Mouse (Mus musculus) frontal cortex, adult 2 months (tissue): ENCODE measurements around the gene Fuk. TPM values are rescaled to one million over a fixed set of nuclear protein-coding genes. Genes with fewer than 3 reads are reported as not detected.
"Not testable (repeated sequence)": the region's sequence is repeated elsewhere in the genome, so short reads cannot be mapped to it uniquely, and the experiment has no call there.

Source experiments
- DNase-seq, 2 experiments: peaks; one replicate each; pipeline ENCODE4 v3.0.0; 2022; ENCODE audit warnings: low spot score in 1 of 2; ENCODE audit errors: extremely low spot score in 1 of 2
- polyA plus RNA-seq: library from polyadenylated mRNA; depleted of rRNA; stranded (reverse); fragments of >200 nt; gene quantifications from 2 replicates; pipeline ENCODE4 v1.2.3, GENCODE M21; 2012

The Fuk gene
- polyA plus RNA-seq, 1 experiment = 18.4 TPM

- DNase-seq = peak in 1 of 2 experiments; percentile 57
These were observed 17.9 kb upstream of the Fuk start for GRCm38 (mm10) chr8:110920032-110920772.

DNA sequence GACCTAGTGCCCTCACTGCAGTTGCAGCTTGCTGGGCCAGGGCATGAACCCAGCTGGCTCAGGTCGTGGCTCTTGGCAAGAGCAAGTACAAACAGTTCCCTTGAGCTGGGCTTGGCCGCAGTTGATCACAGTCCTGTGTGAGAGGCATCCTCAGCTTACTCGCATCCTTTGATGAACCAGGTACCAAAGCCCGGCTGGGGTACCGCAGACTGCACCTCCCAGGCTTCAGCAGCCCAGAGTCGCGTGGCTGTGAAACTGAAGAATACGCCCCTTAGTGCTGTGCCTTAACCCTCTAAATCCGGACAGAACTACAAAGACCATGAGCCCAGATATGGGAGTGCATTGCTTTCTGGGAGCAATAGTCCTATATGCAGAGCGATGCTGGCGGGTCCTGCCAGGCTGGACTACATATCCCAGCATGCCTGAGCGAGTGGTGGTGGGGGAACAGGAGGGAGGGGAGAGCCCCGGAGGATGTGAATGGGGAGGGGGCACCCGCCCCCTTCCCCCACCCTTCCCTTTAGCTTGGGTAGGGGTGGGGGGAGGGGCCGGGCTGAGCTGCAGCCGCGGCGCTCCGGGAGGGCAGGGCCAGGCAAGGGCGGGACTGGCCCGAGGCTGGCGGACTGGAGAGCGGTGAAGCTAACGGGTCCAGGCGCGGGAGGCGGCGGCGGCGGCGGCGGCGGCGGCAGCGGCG is 17.2 kb upstream of the Fuk start, which contains the start of gene St3gal2:
TSS of gene St3gal2 (plus strand) at position 582 of the 691 bp plus-strand sequence.
- peak; percentile 93 to 94 for DNase-seq

DNA sequence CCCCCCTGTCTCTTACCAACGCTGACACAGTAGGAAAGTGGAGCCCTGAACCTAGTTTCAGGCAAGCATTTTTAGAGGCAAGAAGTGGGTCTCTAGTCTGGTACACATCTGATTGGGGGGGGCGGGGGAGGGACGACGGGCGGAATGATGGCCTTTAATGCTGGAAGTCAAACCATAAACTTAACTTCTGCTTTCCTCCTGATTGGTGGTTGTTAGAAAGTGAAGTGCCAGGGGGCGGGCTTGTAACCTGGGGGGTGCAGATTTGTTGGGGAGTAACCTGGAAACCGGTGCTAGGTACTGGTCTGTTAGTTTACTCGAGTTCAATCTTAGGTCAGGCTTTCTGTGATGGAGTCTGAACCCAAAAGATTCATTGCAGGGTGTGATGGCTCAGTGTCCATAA is 16.2 kb upstream of the Fuk start:
- no peak for DNase-seq

GRCm38 (mm10) chr8:110918027-110918426 is 15.7 kb upstream of the Fuk start:
- DNase-seq = peak in 1 of 2 experiments; percentile 45

DNA sequence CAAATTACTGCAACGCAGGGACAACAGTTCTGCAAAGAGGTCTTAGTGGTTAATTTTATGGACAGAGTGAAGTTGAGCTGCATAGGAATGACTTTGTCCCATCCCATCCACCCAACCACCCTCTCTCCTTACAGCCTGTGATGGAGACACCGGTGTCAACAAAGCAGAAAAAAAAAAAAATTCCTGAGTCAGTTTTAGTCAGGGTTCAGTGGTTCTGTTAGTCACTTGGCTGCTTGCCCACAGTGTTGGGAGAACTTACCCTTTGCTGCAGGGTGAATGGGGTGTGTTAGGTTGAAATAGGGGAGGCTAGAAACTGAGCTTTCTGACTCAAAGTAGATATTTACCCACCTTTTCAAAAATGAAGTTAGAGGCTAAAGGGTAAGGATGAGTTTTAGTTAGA is 15.1 kb upstream of the Fuk start:
- DNase-seq = no peak

DNA sequence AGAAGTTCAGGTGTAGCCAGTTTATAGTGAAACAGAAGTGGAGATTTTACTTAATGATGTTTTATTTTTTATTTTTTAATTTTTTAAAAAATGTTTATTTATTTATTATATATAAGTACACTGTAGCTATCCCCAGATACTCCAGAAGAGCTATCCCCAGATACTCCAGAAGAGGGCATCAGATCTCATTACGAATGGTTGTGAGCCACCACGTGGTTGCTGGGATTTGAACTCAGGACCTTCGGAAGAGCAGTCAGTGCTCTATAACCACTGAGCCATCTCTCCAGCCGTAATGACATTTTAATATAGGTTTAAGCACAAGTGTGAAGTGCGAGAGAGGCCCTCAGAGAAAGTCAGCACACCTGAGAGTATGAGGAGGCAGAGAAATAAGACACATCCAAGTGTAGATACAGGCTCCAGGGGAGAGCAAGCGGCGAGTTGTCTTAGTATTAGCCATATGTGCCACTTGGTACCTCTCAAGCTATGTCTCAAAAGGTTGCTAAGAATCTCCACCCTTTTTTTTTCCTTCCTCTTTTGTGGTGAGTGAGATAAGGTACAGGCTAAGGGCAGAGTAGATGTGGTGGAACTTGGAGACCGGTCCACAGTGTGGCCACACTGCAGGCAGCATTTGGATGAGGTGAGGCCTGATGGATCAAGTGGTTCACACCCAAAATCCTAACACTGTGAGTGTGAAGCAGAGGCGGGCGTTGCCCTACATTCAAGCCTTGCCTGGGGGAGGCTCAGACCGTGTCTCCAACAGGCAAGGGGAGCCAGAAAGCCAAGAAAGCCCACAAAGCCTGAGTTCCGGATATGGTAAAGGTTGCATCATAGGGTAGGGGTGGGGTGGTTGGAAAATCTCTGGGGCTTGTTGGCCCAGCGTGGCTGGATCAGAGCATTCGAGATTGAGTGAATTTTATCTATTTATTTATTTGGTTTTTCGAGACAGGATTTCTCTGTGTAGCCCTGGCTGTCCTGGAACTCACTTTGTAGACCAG is 9.6 kb upstream of the Fuk start:
- DNase-seq = no peak

DNA sequence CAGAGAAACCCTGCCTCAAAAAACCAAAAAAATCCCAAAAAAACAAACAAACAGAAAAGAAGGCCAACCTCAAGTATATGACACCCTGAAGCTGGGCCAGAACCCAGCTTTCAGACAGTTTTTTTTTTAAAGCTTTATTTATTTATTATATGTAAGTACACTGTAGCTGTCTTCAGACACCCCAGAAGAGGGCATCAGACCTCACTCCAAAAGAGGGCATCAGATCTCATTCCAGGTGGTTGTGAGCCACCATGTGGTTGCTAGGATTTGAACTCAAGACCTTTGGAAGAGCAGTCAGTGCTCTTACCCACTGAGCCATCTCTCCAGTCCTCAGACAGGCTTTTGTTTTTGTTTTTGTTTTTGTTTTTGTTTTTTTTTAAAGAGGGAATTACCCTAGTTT is 7.6 kb upstream of the Fuk start:
- DNase-seq = not testable (repeated sequence)

DNA sequence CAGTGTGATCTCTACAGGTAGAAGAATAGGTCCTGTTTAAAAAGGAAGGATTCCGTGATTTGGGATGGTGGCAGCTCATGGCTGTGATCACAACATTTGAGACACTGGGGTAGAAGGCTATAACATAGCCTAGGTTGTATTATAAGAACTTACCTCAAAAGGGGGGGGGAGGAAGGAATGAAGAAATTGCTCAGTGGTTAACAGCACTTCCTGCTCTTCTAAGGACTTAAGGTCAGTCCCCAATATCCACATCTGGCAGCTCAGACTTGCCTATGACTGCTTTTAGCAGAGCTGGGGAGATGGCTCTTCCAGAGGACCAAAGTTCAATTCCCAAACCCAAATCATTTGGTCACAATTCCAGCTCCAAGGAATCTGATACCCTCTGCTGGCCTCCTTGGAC is 4.4 kb upstream of the Fuk start:
- DNase-seq = no peak

DNA sequence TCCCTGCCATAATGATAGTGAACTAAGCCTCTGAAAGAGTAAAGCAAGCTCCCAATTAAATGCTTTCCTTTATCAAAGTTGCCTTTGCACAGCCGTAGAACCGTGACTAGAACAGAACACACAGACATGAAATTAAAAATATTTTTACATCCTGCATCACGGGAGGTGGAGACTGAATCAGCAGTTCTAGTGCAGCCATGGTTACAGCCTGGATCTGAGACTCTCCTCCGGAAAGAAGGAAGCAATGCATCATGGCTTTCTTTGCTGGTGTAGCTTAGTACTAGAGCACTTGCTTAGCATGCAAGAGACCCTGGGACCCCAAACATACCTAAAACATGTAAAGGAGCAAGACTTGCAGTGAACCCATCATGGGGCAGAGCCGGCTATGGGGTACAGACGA is 3.1 kb upstream of the Fuk start:
- DNase-seq = peak in 1 of 2 experiments; percentile 39

GRCm38 (mm10) chr8:110902579-110902965 is 284 bp upstream of the Fuk start:
- DNase-seq = no peak

DNA sequence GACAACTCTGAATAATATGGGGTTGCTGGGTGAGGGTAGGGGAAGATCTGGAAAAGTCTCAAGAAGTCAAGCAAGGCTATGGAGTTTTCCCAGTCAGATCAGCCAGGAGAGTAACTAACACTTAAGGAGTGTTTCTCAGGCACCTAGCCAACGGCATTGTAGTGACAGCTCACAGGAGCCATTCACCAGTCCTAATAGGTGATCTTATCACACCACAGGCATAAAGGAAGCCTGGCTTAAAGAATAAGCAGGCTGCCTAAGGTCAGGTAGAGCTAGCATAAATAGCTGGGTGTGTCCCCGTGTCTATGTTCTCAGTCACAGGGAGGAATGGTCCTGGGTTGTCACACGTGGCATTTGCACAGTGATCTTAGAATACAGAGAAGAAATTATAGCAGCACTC is 1.2 kb downstream of the Fuk start:
- no peak for DNase-seq

- DNase-seq = no peak
These were observed 4.8 kb downstream of the Fuk start for GRCm38 (mm10) chr8:110897495-110897894.

GRCm38 (mm10) chr8:110895812-110896211 is 6.5 kb downstream of the Fuk start:
- DNase-seq = no peak

DNA sequence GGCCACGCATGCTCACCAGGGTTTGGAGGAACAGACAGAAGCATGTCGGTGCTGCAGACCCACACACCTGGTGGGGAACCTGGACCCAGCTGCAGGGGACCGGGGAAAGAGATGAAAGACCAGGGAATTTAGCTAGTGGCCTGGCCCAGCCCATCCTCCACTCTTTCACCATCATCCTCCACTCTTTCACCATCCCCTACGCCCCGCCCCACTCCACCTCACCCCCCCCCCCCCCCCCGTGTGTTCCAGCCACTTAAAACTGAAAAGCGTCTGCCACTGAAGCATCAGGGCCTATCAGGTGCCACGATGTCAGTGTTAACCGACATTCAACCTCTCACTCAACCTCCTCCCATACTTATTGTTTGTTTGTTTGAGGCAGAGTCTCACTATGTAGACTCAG is 7.0 kb downstream of the Fuk start:
- DNase-seq = no peak

DNA sequence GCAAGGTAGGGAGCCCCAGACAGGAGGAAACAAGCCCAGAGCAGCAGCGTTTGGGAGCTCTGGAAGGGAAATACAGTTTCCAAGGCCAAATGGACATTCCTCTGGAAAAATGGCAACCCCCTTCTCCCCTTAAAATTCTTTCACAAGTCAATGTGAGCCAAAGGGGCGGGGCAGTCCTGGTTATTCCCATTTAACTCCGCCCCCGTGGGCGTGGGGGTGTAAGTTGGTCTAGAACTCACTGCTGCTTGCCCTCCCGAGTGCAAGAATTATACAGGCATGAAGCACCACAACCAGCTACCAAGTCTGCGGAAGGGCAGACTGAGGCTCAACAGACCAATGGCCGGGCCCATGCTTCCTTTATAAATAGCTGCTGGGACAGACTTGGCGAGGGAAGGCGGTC is 7.4 kb downstream of the Fuk start:
- no peak for DNase-seq

GRCm38 (mm10) chr8:110892913-110893312 is 9.4 kb downstream of the Fuk start:
- no peak for DNase-seq

DNA sequence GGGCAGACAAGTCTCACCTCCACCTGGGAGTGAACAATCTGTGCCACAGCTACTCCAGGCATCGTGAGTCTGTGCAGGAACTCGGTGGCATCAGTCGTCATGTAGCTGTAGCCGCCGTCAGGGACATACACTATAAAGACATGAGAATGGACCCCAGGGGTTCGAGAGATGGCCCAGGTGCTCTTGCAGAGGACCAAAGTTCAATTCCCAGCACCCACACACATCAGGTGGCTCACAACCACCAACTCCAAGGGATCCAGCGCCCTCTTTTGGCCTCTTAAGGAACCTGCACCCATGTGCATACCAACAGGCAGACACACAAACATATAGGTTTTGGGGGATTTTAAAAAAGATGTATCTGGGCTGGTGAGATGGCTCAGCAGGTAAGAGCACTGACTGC is 10.2 kb downstream of the Fuk start:
- no peak for DNase-seq

DNA sequence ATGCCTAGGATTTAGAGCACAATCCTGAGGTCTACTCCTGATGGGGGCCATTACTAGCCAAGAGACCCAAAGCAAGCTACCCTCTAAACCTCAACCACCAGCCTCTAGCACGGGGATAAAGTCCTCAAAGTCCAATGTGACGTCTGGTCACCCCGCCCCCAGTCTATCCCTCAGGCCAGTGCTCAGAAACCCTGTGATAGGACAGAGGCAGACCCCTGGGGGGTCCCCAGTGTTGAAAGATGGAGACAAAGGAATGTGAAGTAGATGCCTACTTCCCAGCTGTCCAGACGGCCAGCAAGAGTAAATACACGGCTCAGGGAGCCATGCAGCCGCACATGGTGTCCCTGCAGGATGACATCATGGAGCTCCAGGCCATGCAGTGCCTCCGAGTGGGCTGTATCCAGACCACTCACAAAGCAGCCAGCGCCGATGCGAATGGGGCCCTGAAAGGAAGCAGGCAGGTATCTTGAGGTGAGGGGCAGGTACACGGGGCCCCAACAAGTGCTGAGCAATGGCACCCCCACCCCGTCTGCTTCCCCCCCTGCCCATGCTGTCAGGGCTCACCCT is 12.3 kb downstream of the Fuk start:
- no peak for DNase-seq

DNA sequence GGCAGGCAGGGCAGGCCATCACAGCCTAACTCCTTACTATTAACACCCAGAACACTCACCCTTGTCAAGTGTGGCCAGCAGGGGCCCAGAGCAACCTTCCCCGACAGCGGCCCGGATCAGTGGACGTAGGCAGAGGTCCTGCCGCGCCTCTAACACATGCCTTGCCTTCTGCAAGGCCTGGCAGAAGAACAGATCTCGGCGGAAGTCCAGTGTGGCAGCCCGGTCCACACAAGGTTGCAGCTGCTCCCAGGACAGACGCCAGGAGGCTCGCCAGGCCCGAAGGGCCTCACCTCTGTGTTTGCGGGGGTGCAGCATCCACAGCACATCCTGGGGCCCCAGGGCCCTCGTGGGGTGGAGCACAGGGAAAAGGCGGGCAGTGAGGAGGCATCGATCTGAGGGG is 13.4 kb downstream of the Fuk start:
- DNase-seq = no peak

GRCm38 (mm10) chr8:110888441-110888840 is 13.8 kb downstream of the Fuk start:
- DNase-seq = peak in 1 of 2 experiments; percentile 27

GRCm38 (mm10) chr8:110887551-110887950 is 14.7 kb downstream of the Fuk start:
- no peak for DNase-seq
